In genomic region chr14:121175861-121176260, GRCm38 (mm10) we compare ENCODE assay signal across 11 mouse cellular contexts.
DNase-seq lines count a peak whose midpoint lies in the region; ATAC-seq and TF ChIP-seq lines count a peak whose summit lies in the region.
"Had no signal": no experiment of that assay in that cellular context is flagged by ENCODE, and none has a peak within 500 bp of the region (broad histone marks: within the 10 kb centered on the region; RNA-seq: fewer than 3 reads in every experiment).

No protein-coding gene starts in this region.

- H3K36me3 ChIP-seq in limb, embryonic 15.5 days, result peaks cover 5% of the 10 kb centered on the region
- H3K36me3 ChIP-seq: G1E; neural tube, embryonic 15.5 days had no signal

- no peak for ATAC-seq in limb, embryonic 15.5 days (ENCODE audit: insufficient number of reproducible peaks, low FRiP score, low TSS enrichment, low read depth)

- H3K4me2 ChIP-seq in limb, embryonic 15.5 days, result no peak overlapping the region
- H3K4me2 ChIP-seq: kidney, embryonic 15.5 days; neural tube, embryonic 15.5 days had no signal

- no peak overlapping the region for H3K4me3 ChIP-seq in gastrocnemius, adult 2 months
- H3K4me3 ChIP-seq in cerebellum, adult 2 months (replicated peaks; ENCODE audit: insufficient read depth, low read depth, low read length), result no peak overlapping the region
- no peak overlapping the region for H3K4me3 ChIP-seq in limb, embryonic 15.5 days
- H3K4me3 ChIP-seq: kidney, embryonic 15.5 days; neural tube, embryonic 15.5 days had no signal

- intact Hi-C loops in gastrocnemius, adult 2 months (cut with DNase I), result no loop called here
- intact Hi-C loops in gastrocnemius, postnatal 36 days (cut with DNase I), result no loop called here
- intact Hi-C loops in left cerebral cortex, postnatal 4 days (cut with DNase I), result no loop called here
- intact Hi-C loops in left cerebral cortex, postnatal 25 days (cut with DNase I), result no loop called here

- WGBS in cerebellum, adult 2 months, result 23% methylated on average over 4 of the region's 4 CpGs
- 38% methylated on average over 4 of the region's 4 CpGs for WGBS in limb, embryonic 15.5 days

- H3K9me3 ChIP-seq in limb, embryonic 15.5 days, result no peaks in the 10 kb centered on the region
- H3K9me3 ChIP-seq: kidney, embryonic 15.5 days; neural tube, embryonic 15.5 days had no signal

- H3K9ac ChIP-seq in limb, embryonic 15.5 days, result no peak overlapping the region
- H3K9ac ChIP-seq: kidney, embryonic 15.5 days; neural tube, embryonic 15.5 days had no signal

- no peaks in the 10 kb centered on the region for H3K27me3 ChIP-seq in cerebellum, adult 2 months (ENCODE audit: control insufficient read depth, insufficient read depth, low read length)
- H3K27me3 ChIP-seq in limb, embryonic 15.5 days, result no peaks in the 10 kb centered on the region
- H3K27me3 ChIP-seq: kidney, embryonic 15.5 days; neural tube, embryonic 15.5 days had no signal

- no peak for TF ChIP-seq CTCF in gastrocnemius, adult 2 months (IDR thresholded peaks at IDR 0.05)
- TF ChIP-seq CTCF in cerebellum, adult 2 months (IDR thresholded peaks at IDR 0.05; ENCODE audit: borderline replicate concordance, insufficient read depth, low read depth, low read length), result no peak

- peaks cover 22% of the 10 kb centered on the region for H3K4me1 ChIP-seq in cerebellum, adult 2 months (ENCODE audit: control insufficient read depth, insufficient read depth, low read length)
- H3K4me1 ChIP-seq in limb, embryonic 15.5 days, result peaks cover 63% of the 10 kb centered on the region

- H3K27ac ChIP-seq in gastrocnemius, adult 2 months, result no peak overlapping the region
- no peak overlapping the region for H3K27ac ChIP-seq in cerebellum, adult 2 months (ENCODE audit: insufficient read depth, low read length)
- peak overlapping the region; percentile 40 for H3K27ac ChIP-seq in limb, embryonic 15.5 days
- H3K27ac ChIP-seq: kidney, embryonic 15.5 days; neural tube, embryonic 15.5 days had no signal

- peak; percentile 65 for DNase-seq in gastrocnemius, adult 2 months
- no peak for DNase-seq in gastrocnemius, postnatal 36 days
- DNase-seq in left cerebral cortex, postnatal 4 days, result peak; percentile 59
- DNase-seq in left cerebral cortex, postnatal 25 days (ENCODE audit: low spot score in 2 of 2), result no peak
- DNase-seq in cerebellum, adult 2 months, result peak; percentile 54 to 61
- DNase-seq in B cell, adult 2 months, result no peak
- DNase-seq: adrenal gland, adult 8-10 months had no signal

- TF ChIP-seq POLR2A in cerebellum, adult 2 months (IDR thresholded peaks at IDR 0.05; ENCODE audit: borderline replicate concordance, insufficient read depth, low read length), result no peak

Comparison
In these comparisons a context has a peak if more than half of its experiments do, and no peak if none do; other contexts are left out.
1. DNase-seq: peak in gastrocnemius, adult 2 months (single experiment), left cerebral cortex, postnatal 4 days (single experiment) and cerebellum, adult 2 months (2 of 2); none in gastrocnemius, postnatal 36 days (0 of 2), left cerebral cortex, postnatal 25 days (0 of 2) and B cell, adult 2 months (0 of 2).